Mouse (Mus musculus) layer of hippocampus, adult 8-10 months (tissue): ENCODE results near the gene Abcc12. TPM values are rescaled to one million over a fixed set of nuclear protein-coding genes. Genes with fewer than 3 reads are reported as not detected.

ENCODE experiments used
- microRNA-seq, 2 experiments: library from miRNA; unstranded; fragments of <30 nt; microRNA quantifications; one replicate each; pipeline ENCODE4 v1.2.0; 2022
- total RNA-seq, 4 experiments: library from RNA; stranded (reverse); gene quantifications; 2 replicates each; pipeline ENCODE4 v1.2.4; 2022

The Abcc12 gene
- total RNA-seq, 4 experiments from 2014 or later = 0.31 to 0.59 (median 0.34) TPM

Small RNA genes lying within 50 kb of the gene (microRNA-seq; reads per million reads assigned to microRNA genes)
- gene Gm44348 = 0 reads per million in 2 experiments

Other genes with a start within 250 kb of the Abcc12 start
- 10 to 100 TPM; 79.2 to 87.2 (median 80.7) TPM for gene Lonp2, start 43.4 kb upstream of the Abcc12 start, total RNA-seq
- 1 to 10 TPM; 1.7 to 3.0 (median 2.3) TPM for gene Gm10638, start 165.0 kb upstream of the Abcc12 start, total RNA-seq
- 10 to 100 TPM; 29.2 to 34.0 (median 32.7) TPM for gene Siah1a, start 165.2 kb upstream of the Abcc12 start, total RNA-seq